Mouse (Mus musculus): ENCODE results near the gene Fkbp5.

- no peak for TF ChIP-seq CTCF (conservative IDR thresholded peaks at IDR 0.05; ENCODE audit: low read length)
- TF ChIP-seq NANOG (IDR thresholded peaks at IDR 0.05; ENCODE audit: borderline replicate concordance, low read length): no peak
These were observed 152.2 kb downstream of the Fkbp5 start, which contains the start of gene Tulp1 for GRCm38 (mm10) chr17:28365122-28365521.

Data from E14TG2a.4 (cell line).